Mouse (Mus musculus): ENCODE measurements at regions not wholly inside any gene's neighbourhood (a gene's known extent, or its start where the extent isn't known, plus 50 kb on each side); places are given as distances from the start of the nearest gene placed in this dataset.

DNA sequence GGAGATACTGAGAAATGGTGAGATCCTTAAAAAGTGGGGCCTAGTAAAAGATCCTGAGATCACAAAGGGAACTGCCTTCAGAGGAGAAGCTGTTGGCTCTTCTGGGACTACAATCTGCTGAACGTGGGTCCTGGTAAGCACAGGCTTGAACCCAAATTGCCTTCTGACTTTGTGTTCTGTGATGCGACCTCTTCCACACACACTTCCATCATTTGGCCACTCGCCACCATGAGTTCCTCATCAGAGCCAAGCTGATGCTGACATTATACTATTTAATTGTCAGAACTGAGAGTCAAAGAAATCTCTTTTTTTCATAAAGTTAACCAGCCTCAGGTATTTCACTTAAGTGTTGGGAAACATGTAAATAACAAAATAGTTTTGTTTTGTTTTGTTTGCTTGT is 635.1 kb downstream of the Slc4a3 start:
- no peak for TF ChIP-seq CTCF (IDR thresholded peaks at IDR 0.05; ENCODE audit: control insufficient read depth, insufficient read depth, insufficient read length)
- TF ChIP-seq MYOD1 (IDR thresholded peaks at IDR 0.05; ENCODE audit: control insufficient read depth, insufficient read length, low read depth): no peak

Measured in C2C12 (cell line).